Mouse (Mus musculus): ENCODE results near the gene Gm37240. TPM values are rescaled to one million over a fixed set of nuclear protein-coding genes. Genes with fewer than 3 reads are reported as not detected.

Gm37240 gene
- total RNA-seq, 1 experiment from 2014 or later = 4.2 TPM

- no peak for DNase-seq
Observed at GRCm38 (mm10) chr3:85397816-85398482, 489.4 kb downstream of the Gm37240 start.

- no peak for DNase-seq
Observed at GRCm38 (mm10) chr3:85393395-85393794, 493.9 kb downstream of the Gm37240 start.

GRCm38 (mm10) chr3:85391756-85392155, 495.6 kb downstream of the Gm37240 start:
- no peak for DNase-seq

- DNase-seq = no peak
Observed at GRCm38 (mm10) chr3:85391111-85391510, 496.2 kb downstream of the Gm37240 start.

- peak; percentile 66 for DNase-seq
Observed at GRCm38 (mm10) chr3:85385371-85385770, 501.9 kb downstream of the Gm37240 start.

- no peak for DNase-seq
Observed at GRCm38 (mm10) chr3:85383330-85383729, 504.0 kb downstream of the Gm37240 start.

- no peak for DNase-seq
Observed at GRCm38 (mm10) chr3:85378703-85379395, 508.5 kb downstream of the Gm37240 start.

GRCm38 (mm10) chr3:85377946-85378702, 509.2 kb downstream of the Gm37240 start:
- DNase-seq = peak; percentile 19

DNA sequence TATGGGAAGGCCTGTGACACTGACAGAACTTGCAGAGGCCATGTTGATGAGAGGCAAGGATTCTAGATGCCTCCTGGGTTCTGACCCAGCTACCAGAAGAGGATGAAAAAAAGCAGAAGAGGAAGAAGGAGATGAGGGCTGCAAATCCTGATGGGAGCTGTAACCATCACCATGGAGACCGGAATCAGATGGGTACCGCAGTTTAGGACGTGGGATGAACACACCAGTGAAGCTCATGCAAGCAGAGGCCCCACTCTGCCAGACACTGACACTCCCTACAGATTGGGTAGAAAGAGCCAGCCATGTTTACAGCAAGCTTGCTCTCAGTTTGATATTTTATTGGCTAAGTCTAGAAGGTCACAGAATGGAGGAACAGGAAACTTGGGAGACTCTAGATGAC, 509.8 kb downstream of the Gm37240 start:
- no peak for DNase-seq

- DNase-seq = no peak
Observed at GRCm38 (mm10) chr3:85376541-85376940, 510.8 kb downstream of the Gm37240 start.

DNA sequence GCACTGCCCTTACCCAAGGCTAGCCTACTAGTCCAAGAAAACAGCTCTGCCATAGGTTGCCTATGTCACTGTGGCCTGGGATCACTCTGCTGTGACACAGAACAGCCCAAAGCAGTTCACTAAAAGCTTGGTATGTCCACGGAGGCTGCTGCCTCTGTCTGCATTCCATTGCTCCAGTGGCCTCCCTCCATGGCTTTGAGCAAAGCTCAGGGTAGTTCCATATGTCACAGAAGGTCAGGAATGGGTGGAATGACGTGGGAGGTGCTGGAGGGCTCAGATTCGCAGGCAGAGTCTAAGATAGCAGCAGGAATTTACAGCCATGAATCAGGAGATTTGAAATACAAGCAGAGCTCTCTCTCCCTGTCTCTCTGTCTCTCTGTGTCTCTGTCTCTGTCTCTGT, 514.3 kb downstream of the Gm37240 start:
- DNase-seq = no peak

GRCm38 (mm10) chr3:85369847-85370246, 517.5 kb downstream of the Gm37240 start:
- DNase-seq = no peak

GRCm38 (mm10) chr3:85369157-85369556, 518.2 kb downstream of the Gm37240 start:
- DNase-seq = no peak

DNA sequence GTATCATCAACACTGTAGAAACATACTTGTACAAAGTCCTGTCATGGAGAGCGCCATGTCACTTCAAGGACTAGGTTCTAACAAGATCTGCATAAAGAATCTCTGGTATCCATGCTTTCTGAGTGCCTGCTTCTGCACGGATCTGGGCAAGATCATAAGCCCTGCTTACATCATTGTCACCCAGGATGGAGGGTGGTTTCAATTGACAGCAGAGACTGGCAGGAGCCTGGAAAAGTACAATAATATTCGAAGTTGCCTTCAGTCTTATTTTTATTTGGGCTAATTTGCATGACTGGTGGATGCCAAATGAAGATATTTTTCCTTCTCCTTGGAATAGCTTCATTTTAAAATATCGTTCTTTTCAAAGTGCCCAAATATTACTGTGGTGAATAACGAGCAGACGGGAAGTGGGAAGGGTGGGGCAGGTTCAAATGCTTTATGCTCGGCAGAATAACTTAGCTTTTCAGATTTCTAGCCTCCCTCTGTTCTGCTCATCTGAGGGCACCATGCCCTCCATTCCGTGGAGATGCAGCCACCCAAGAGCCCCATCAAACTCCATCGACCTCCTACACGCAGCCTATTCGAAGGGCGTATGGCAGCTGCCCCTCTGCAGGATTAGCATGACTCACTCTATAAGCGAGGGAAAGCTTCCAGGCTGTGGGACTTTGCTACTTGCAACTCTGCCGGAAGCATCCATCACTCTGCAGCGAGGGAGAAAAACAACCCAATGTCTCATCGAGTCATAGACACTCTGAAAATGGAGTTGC, 518.8 kb downstream of the Gm37240 start:
- DNase-seq = peak; percentile 13

DNA sequence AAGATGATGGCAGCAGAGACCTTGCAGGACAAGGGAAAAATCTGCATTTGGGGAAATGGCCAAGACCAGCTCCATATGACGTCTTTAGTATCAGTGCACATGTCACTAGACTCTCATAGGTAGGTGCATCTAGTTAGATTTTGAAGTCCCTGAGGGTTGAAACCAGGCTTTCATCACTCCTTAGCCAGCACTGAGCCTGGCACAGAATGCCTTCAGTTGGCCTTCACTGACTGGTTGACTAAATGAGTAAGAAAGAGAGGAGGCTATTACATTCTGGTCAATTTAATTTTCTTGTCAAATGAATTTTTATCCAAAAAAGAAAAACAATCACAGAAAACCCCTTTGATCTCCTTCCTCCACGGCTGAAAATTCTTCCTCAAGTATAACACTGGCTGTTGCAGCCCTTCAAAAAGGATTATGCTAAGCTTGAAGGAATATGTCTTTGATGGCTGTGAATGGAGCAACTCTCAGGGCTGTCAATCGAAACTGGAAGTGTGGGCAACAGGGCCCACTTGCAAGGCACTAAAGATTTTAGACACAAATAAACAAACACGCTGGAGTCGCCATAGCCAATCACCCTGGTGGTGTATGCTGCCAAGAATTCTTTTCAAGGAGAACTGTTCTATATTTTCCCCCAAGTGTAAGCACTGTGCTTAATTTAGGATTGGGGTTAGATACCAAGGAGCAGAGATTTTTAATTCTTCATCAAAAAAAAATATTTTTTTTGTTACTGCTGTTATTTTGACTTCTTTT, 522.6 kb downstream of the Gm37240 start:
- peak; percentile 20 for DNase-seq

DNA sequence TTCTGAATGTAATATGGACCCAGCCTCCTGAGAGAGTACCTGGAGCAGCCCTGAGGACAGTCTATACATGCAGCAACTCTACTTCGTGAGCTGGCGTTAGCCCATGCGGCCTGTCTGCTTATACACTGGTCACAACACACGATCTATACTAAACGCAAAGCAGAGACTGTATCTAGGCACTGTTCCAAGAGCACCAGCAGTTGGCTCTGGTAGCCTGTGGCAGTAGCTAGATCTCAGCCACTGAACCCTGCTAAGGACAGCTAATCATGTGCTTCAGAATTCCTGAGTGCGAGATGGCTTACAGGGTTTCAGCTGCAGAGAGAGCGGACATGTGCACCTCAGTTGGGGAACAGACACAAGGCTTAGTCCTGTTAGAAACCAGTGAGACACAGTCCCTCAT, 524.4 kb downstream of the Gm37240 start:
- no peak for DNase-seq

- DNase-seq = no peak
Observed at GRCm38 (mm10) chr3:85356373-85356772, 530.9 kb downstream of the Gm37240 start.

- no peak for DNase-seq
Observed at GRCm38 (mm10) chr3:85348021-85348420, 539.3 kb downstream of the Gm37240 start.

DNA sequence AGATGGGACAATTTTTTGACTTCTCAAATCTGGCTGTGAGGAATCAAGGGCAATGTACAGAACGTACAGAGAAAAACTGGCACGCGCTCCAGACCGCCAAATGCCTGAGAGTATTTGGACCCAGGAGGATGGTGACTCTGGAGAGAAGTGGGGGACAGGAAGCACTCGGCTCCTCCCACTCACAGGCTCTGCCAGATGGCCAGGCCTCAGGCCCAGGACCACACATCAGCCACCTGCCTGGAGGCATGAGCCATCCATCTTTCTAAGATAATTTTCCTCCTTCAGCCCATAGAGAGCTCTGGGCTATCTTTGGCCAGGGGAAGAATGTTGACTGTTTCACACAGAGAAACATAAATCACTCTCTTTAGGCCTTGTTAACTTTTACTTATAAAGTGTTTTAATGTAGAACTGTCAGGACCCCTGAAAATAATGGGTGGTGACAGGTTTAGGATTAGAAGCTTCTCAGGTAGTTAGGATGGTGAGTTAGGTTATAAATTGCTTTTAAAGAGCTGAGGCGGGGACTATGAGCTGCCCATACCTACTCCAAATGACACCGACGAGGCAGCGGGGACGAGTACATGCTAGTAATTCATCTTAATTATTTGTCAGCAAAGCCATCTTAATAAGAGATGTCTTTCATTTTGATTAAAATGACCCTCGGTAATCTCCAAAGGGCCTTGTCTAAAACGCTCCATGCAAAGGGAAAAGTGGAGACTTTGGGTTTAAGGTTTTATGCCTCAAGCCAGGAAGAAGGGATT, 546.0 kb downstream of the Gm37240 start:
- peak; percentile 10 for DNase-seq

DNA sequence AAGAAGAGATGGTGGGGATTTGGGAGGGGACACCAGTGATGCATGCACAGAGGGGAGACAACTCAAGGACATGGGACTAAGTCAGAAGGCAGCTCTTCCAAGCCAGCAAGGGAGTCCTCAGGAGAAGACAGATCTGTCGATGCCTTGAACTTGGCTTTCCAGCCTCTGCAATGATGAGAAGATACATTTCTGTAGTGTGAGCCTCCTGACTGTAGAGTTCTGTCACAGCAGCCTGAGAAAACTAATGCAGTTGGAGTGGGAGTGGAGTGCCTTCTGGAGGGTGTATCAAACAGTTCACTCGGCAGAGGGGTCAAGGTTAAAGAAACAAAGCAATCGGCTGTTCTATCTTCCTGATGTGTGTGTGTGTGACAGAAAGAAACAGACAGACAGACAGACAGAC, 546.8 kb downstream of the Gm37240 start:
- DNase-seq = peak; percentile 9

- no peak for DNase-seq
Observed at GRCm38 (mm10) chr3:85339926-85340325, 547.4 kb downstream of the Gm37240 start.

Data from adrenal gland, postnatal 14 days (tissue).